Mouse (Mus musculus) ovary, postnatal 14 days (tissue): ENCODE data around the gene Nsg1.
A peak's percentile ranks its signal among the peaks of the same experiment; 100 is the strongest.

ENCODE experiments used
- DNase-seq: peaks from one replicate; pipeline ENCODE4 v3.0.0; 2022; ENCODE audit warnings: low spot score

The Nsg1 gene

DNA sequence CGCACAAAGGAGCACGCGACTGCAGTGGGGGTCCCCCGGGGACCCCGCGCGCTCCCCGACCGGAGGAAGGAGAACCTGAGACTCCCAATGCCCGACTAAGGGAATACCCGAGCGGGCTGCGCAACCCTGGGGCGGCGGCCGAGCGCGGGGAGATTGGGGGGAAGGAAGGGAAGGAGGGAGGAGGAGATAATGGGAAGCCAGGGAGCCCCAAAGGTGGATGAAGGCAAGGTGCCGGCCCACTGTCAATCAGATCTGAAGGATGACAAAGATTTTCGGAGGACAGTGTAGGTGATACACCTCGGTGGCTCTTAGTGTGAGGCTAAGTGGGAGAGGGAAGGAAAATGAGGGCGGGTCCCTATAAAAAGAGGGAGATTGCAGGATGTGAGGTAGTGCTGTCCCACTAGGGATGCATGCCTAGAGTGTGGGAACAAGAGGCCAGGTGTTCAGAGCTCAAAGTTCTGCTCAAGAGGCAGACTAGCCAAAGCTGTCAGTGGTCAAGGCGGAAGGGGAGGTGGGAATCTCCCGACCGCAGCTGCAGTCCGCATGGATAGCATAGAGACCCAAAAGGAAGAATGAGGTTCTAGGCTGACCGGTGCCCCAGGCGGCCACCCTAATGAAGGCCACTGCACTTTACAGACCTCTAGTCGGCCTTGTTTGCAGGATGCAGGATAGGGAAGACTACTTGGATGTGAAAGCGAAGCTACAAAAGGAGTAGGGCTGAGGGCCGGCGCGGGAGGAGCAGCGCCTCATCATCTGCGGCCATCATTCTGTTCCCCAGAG is at the start of gene Nsg1:
Nsg1 (minus strand) TSS at position 274 of the 780 bp plus-strand sequence.
- DNase-seq: no peak

GRCm38 (mm10) chr5:38208985-38209384 is 49.3 kb upstream of the Nsg1 start:
- DNase-seq: no peak

DNA sequence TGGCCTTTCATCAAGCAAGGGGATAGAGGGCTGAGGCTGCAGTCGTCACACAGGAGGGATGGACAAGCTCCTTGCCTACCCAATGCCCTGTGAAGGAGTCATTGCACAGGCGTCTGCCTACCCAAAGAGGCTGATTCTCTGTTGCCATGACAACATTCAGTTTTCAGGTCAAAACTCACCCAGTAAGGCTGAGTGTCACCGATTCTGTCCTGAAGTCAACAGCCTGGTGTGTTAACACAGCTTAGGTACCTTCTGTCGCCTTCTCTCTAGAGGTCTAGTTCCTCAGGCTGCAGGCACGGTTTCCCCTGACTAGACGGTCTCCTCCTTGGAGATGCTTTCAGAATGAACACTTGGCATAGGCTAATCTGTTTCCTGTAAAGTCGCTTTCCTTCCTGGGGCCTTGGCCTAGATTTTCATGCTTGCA is 45.6 kb upstream of the Nsg1 start:
- DNase-seq: no peak

- DNase-seq: no peak
Measured at GRCm38 (mm10) chr5:38199686-38200085, 40.0 kb upstream of the Nsg1 start.

DNA sequence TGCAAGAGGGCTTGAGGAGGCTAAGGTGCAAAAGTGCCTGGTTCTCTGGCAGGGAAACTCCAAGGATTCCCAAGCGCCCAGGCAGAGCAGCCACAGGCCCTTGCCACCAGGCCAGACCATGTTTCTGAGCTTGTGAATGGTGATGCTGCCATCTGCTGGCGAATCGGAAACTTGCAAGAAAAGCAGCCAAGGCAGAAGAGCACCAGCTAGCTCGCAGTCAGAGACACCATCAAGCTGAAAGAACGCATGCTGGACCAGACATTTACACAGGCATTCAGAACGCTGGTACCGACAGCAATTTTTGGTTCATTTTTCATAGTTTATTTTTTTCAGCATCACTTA is 37.7 kb upstream of the Nsg1 start:
- DNase-seq: peak; percentile 82

GRCm38 (mm10) chr5:38196821-38197481 is 37.2 kb upstream of the Nsg1 start:
- DNase-seq: no peak

DNA sequence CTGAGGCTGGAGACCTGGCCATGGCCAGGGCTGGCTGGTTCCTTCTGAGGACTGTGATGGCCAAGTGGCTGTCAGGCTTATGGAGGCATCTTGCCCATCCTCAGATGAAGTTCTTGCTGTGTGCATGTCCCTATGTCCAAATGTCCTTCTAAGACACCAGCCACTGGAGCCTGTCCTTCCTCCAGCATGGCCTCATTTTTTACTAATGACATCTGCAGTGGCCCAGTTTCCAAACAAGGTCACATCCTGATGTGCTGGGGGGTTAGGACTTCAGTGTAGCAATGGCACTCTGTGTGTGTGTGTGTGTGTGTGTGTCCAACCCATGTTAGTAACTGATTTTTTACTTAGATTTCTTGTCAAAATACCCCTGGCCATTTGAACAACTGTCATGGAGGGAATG is 36.2 kb upstream of the Nsg1 start:
- no peak for DNase-seq

DNA sequence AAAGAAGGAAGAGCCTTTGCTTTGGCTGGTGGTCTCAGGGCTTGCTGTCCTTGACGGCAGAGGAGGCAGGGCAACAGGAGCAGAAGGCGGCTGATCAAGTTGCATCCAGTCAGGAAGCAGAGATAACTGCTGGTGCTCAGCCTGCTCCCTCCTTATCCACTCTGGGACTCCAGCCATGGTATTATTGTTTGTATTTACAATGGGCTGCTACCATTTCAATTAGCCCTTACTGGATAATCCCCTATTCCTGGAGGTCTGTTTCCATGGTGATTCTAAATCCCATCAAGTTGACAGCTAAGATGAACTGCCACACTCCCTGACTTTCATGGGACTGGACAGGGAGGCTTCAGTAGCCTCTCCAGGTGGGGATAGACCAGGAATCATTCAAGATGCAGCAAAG is 35.2 kb upstream of the Nsg1 start:
- DNase-seq: no peak

DNA sequence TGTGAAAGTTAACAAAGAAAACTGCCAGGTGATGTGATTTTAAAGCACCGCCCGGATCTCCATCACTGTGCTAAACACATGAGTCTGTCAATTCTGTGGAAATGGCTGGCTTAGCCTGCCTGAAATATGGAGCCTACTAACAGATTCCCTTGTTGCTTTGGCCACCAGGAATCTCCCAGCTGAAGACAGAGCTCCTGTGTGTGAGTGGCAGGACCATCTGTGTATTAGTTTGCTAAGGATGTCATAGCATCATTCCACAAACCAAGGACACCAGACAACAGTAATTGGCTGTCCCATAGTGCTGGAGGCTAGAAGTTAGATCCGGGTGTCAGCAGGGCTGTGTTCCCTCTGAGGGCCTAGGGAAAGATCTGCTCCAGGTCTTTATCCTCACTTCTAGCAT is 31.2 kb upstream of the Nsg1 start:
- DNase-seq: no peak

GRCm38 (mm10) chr5:38187006-38187405 is 27.3 kb upstream of the Nsg1 start:
- DNase-seq: no peak

- DNase-seq: no peak
Measured at GRCm38 (mm10) chr5:38184688-38185285, 25.1 kb upstream of the Nsg1 start.

DNA sequence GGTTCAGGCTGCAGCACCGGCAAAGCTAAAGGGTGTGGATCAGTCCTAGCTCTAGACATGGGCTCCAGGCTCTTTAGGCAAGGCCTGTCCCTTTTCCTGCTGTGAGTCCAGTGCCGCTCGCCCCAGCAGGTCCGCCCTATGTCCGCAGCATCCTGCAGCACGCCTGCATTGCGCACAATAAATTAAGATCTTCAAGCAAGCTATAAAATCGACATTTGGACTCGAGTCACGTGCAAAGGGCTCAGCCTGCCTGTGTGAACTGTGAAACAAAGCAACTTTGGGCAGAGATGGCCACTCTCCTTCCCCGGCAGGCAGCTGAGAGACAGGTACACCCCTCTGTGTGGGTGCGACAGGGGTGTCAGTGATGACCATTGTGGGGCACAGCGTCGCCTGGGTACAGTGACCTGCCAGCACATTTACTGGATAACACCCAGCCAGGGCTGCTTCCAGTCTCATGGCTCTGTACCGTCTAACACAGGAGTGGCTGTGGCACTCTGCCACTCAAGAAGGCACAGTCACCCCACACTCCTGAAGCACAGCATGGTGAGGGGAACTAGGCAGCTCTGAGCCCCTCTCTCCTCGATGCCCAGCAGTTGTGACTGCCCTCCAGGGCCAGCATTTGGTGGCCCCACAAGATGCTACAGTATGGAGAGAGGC is 14.7 kb upstream of the Nsg1 start:
- no peak for DNase-seq

DNA sequence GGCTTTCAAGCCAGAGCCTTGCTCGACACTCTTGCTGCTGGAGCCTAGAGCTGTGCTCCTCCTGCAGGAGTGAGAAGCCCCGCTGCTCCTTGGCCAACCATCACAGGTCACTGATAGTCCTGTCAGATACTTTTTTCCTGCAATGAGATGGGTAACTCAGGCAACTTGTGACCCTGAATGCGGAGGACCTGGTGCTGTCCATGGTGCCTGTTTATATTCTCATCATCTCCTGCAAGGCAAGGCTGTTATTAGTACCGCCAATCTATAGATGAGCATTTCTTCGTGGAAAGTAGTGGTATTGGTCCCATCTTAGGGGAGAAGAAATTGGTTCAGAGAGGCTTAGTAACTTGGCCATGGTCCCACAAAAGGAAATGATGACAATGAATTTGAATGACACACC is 14.1 kb upstream of the Nsg1 start:
- DNase-seq: no peak

GRCm38 (mm10) chr5:38168497-38168896 is 8.8 kb upstream of the Nsg1 start:
- no peak for DNase-seq

- peak; percentile 28 for DNase-seq
Measured at GRCm38 (mm10) chr5:38158947-38159633, 617 bp downstream of the Nsg1 start.

- DNase-seq: no peak
Measured at GRCm38 (mm10) chr5:38158501-38158946, 1.2 kb downstream of the Nsg1 start.

DNA sequence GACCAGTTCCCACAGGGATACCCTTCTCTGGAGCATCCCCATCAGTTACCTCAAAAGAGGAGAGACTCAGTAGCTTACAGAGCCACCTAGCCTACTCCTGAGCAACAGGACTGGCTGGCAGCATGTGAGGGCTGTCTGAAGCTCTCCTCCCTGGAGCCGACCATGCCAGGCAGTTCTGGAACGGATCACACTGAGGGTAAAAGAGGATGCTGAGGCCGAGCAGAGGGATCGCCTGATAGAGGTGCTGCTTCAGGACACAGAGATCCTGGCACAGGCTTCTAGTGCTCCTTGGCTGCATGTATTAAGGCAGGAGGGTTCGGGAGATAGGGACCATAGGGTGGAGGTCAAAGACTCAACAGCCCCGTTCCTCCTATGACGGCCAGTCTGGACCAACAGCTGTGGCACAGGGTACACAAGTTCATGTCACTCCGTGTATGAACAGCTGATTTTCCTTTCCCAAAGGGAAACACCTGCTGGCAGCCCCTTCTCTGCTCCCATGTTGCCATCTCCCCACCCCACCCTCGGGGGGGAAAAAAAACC is 2.2 kb downstream of the Nsg1 start:
- no peak for DNase-seq

GRCm38 (mm10) chr5:38153636-38154035 is 6.1 kb downstream of the Nsg1 start:
- DNase-seq: no peak

- DNase-seq: no peak
Measured at GRCm38 (mm10) chr5:38152201-38153108, 7.3 kb downstream of the Nsg1 start.

DNA sequence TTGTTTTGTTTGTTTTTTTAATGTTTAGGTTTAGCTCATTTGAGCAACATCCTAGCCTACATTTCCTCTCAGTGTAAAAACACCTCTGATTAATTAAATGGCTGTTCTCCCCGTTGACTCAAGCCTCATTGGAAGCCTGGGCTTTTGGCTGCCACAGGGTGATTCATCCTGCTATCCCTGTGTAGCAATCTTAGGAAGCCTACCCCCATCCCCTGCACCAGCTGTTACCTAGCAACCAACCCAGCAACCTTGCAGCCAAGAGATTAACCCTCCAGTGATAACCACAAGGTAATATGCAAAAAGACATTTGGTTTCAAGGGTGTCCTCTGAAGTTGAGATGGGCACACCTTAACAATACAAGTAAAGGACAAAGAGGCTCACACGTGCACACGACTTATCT is 8.4 kb downstream of the Nsg1 start:
- no peak for DNase-seq

GRCm38 (mm10) chr5:38146524-38146923 is 13.2 kb downstream of the Nsg1 start:
- DNase-seq: no peak
